Mouse (Mus musculus) heart, embryonic 15.5 days (tissue): Measurements from ENCODE around the gene Ggact. TPM values are rescaled to one million over a fixed set of nuclear protein-coding genes. Genes with fewer than 3 reads are reported as not detected.

Experiments used
- ATAC-seq: fragments of 200-750 bp; cut with Nextera tagmentation; replicated peaks from 2 replicates; pipeline ENCODE4 v1.8.0; 2017; ENCODE audit warnings: low read depth, moderate TSS enrichment; ENCODE audit not compliant: insufficient number of reproducible peaks, insufficient read depth, low FRiP score
- H3K27ac ChIP-seq: fragments of 300-500 bp; sonication (generic); 2 replicates; pipeline ENCODE4 v1.5.1; 2015; ENCODE audit warnings: mild to moderate bottlenecking, inconsistent platforms
- H3K27me3 ChIP-seq: fragments of 300-500 bp; sonication (generic); 2 replicates; pipeline ENCODE4 v1.6.1; 2015; ENCODE audit warnings: inconsistent platforms
- H3K36me3 ChIP-seq: fragments of 300-500 bp; sonication (generic); 2 replicates; pipeline ENCODE4 v1.6.1; 2015; ENCODE audit warnings: mild to moderate bottlenecking, inconsistent platforms
- H3K4me1 ChIP-seq: fragments of 300-500 bp; sonication (generic); replicated peaks from 2 replicates; pipeline ENCODE4 v1.6.1; 2015; ENCODE audit warnings: inconsistent platforms
- H3K4me2 ChIP-seq: fragments of 300-500 bp; sonication (generic); 2 replicates; pipeline ENCODE4 v1.6.1; 2015; ENCODE audit warnings: inconsistent platforms, mild to moderate bottlenecking, moderate library complexity
- H3K4me3 ChIP-seq: fragments of 300-500 bp; sonication (generic); 2 replicates; pipeline ENCODE4 v1.5.1; 2015; ENCODE audit warnings: mild to moderate bottlenecking, inconsistent platforms
- H3K9ac ChIP-seq: fragments of 300-500 bp; sonication (generic); 2 replicates; pipeline ENCODE4 v1.6.1; 2015; ENCODE audit warnings: mild to moderate bottlenecking, inconsistent platforms
- H3K9me3 ChIP-seq: fragments of 300-500 bp; sonication (generic); replicated peaks from 2 replicates; pipeline ENCODE4 v1.6.1; 2016; ENCODE audit warnings: inconsistent platforms
- WGBS: fragments of 180-500 bp; shearing (Covaris S2); methylation state at CpG from one replicate; pipeline ENCODE4 v1.1.7; 2015; ENCODE audit warnings: mixed read lengths; 5-methylcytosine and 5-hydroxymethylcytosine counted together
- polyA plus RNA-seq: library from polyadenylated mRNA; unstranded; fragments of >200 nt; fragmentation: Nextera tagmentation; extraction: Ambion mirVana; gene quantifications from 2 replicates; pipeline ENCODE4 v1.2.1, GENCODE M21; 2015

Ggact gene
- 13.0 and 15.0 TPM in 2 replicates for polyA plus RNA-seq

- Histone ChIP-seq H3K4me1 (peaks cover 12% of the 10 kb centered on the region), H3K36me3 (no peaks in the 10 kb centered on the region; the same call in 1 of the 2 replicates), H3K27me3 (no peaks in the 10 kb centered on the region), H3K4me2 (peak within 1 kb of the TSS; percentile 94), H3K9ac (peak within 1 kb of the TSS; percentile 69), H3K4me3 (peak within 1 kb of the TSS; percentile 79), H3K9me3 (no peaks in the 10 kb centered on the region), H3K27ac (peak within 1 kb of the TSS; percentile 34; the same call in 1 of the 2 replicates)
- ATAC-seq, result no peak
- 72% methylated on average over 6 of the region's 6 CpGs for WGBS
These were observed at the start of gene Ggact for GRCm38 (mm10) chr14:122913657-122914056. TSS of gene Ggact (minus strand) at chr14:122913757.

GRCm38 (mm10) chr14:122957941-122958340 is 44.4 kb upstream of the Ggact start:
- Histone ChIP-seq H3K36me3 (peaks cover 3% of the 10 kb centered on the region; the same call in 1 of the 2 replicates), H3K4me2 (no peak overlapping the region), H3K4me3 (no peak overlapping the region), H3K9ac (no peak overlapping the region), H3K4me1 (no peaks in the 10 kb centered on the region), H3K27ac (no peak overlapping the region), H3K27me3 (no peaks in the 10 kb centered on the region), H3K9me3 (no peaks in the 10 kb centered on the region)
- no peak for ATAC-seq
- 87% methylated on average over 8 of the region's 8 CpGs for WGBS

GRCm38 (mm10) chr14:122953331-122953730 is 39.8 kb upstream of the Ggact start:
- WGBS, result 23% methylated on average over 1 of the region's 1 CpGs
- H3K4me3 ChIP-seq, result no peak overlapping the region
- H3K9me3 ChIP-seq, result no peaks in the 10 kb centered on the region
- H3K27me3 ChIP-seq, result no peaks in the 10 kb centered on the region
- no peaks in the 10 kb centered on the region for H3K4me1 ChIP-seq
- no peak overlapping the region for H3K27ac ChIP-seq
- H3K4me2 ChIP-seq, result no peak overlapping the region
- no peak overlapping the region for H3K9ac ChIP-seq
- no peak; the same call in 1 of the 2 replicates for ATAC-seq
- no peaks in the 10 kb centered on the region for H3K36me3 ChIP-seq

DNA sequence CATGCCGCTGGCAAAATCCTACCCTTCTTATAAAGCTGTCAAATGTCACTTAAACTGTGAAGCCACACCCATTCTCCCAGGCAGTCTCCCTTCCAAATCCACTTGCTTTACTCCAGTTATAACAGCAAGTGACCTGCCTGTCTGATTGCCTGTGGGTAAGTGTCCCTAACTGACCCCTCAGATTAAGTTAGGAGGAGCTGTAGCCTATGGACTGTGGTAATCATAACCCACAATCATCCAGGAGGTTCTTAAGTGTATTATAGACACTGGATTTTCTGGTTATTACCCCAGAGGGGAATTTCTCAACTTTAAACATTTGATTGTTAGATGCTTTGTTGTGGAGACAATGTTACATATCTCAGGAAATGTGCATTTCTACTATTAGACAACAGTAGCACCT is 39.0 kb upstream of the Ggact start:
- Histone ChIP-seq H3K27me3 (no peaks in the 10 kb centered on the region), H3K9ac (no peak overlapping the region), H3K27ac (no peak overlapping the region), H3K36me3 (no peaks in the 10 kb centered on the region), H3K4me3 (no peak overlapping the region), H3K4me2 (no peak overlapping the region), H3K4me1 (no peaks in the 10 kb centered on the region), H3K9me3 (no peaks in the 10 kb centered on the region)
- ATAC-seq, result no peak
- WGBS, result 69% methylated on average over 1 of the region's 1 CpGs

DNA sequence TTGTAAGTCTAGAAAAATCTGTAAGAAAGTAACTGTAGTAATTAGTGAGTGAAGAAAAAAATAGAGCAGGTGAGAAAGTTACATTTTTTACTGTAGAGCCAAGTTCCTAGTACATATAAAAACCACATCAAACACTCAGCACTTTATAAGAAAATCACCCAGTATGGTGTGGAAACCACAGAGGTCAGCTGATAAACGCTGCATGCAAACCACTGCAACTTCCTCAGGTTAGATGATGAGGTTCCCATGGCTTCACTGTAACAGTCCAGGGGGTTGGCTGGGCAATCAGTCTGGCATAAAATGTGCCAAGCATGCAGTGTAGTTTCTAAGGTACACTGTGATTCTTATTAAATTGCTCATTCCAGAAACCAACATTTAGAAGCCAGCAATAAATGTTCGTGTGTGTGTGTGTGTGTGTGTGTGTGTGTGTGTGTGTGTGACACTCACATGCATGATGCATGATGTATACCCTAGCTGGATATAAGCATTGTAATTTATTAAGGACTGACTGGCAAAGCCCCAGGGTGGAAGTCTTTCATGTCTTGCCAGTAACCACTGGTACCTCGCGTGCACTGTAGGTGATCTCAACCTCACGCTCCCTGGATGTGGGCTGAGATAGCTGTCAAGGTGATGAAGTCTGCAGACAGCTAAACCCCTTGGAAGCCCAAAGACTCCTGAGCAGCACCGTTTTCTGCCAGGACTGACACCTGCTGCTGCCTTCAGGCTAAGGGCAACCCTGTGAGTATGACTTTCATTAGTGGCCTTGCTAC is 38.3 kb upstream of the Ggact start:
- H3K4me3 ChIP-seq, result no peak overlapping the region
- no peaks in the 10 kb centered on the region for H3K4me1 ChIP-seq
- no peaks in the 10 kb centered on the region for H3K9me3 ChIP-seq
- WGBS, result 80% methylated on average over 6 of the region's 6 CpGs
- no peak overlapping the region for H3K27ac ChIP-seq
- no peak overlapping the region for H3K9ac ChIP-seq
- no peaks in the 10 kb centered on the region for H3K36me3 ChIP-seq
- no peak for ATAC-seq
- no peak overlapping the region for H3K4me2 ChIP-seq
- H3K27me3 ChIP-seq, result no peaks in the 10 kb centered on the region

DNA sequence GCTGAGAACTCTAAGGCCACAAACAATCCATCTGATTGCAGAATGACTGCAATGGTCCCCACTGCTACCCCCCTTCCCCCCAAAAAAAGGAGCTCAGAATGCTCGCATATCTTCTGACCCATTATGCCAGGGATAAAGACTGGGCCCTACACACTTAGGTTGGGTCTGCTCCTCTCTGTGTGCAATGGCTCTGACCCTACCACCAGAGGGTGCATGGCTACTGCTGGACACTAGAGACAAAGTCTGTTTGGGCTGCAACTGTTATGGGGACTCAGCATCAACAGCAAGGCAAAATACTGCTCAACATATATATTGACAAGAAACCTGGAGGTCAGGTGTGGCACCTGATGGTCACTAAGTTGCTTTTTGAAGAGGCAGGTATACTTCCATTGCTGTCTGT is 37.4 kb upstream of the Ggact start:
- Histone ChIP-seq H3K36me3 (no peaks in the 10 kb centered on the region), H3K9me3 (no peaks in the 10 kb centered on the region), H3K27ac (no peak overlapping the region), H3K4me3 (no peak overlapping the region), H3K4me1 (no peaks in the 10 kb centered on the region), H3K9ac (no peak overlapping the region), H3K27me3 (no peaks in the 10 kb centered on the region), H3K4me2 (no peak overlapping the region)
- 94% methylated on average over 1 of the region's 1 CpGs for WGBS
- ATAC-seq, result no peak

DNA sequence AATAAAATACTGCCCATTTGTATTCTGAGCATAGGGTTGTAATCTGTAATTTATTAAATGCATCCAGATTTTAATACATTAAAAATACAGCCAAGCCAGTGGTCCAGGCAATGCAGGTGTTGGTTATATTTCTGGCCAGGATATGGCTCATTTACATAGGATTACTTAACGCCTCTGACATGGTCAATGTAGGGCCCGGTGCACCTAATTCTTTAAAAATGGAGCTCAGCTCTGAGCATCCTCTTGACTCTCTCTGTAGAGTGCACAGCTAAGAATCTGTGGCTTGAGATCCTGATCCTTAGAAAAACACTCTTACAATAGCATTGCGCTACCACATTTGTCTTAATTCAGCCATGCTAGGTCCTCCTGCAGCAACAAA is 29.9 kb upstream of the Ggact start:
- H3K36me3 ChIP-seq, result peaks cover 8% of the 10 kb centered on the region; the same call in 1 of the 2 replicates
- H3K4me1 ChIP-seq, result no peaks in the 10 kb centered on the region
- WGBS, result 85% methylated on average over 3 of the region's 3 CpGs
- H3K27me3 ChIP-seq, result no peaks in the 10 kb centered on the region
- H3K27ac ChIP-seq, result no peak overlapping the region
- H3K9me3 ChIP-seq, result no peaks in the 10 kb centered on the region
- H3K4me3 ChIP-seq, result no peak overlapping the region
- H3K9ac ChIP-seq, result no peak overlapping the region
- ATAC-seq, result no peak
- H3K4me2 ChIP-seq, result no peak overlapping the region

GRCm38 (mm10) chr14:122942757-122943474 is 29.4 kb upstream of the Ggact start:
- Histone ChIP-seq H3K9me3 (no peaks in the 10 kb centered on the region), H3K27ac (no peak overlapping the region), H3K27me3 (no peaks in the 10 kb centered on the region), H3K36me3 (peaks cover 8% of the 10 kb centered on the region; the same call in 1 of the 2 replicates), H3K4me2 (no peak overlapping the region), H3K4me1 (no peaks in the 10 kb centered on the region), H3K4me3 (no peak overlapping the region), H3K9ac (no peak overlapping the region)
- 86% methylated on average over 4 of the region's 4 CpGs for WGBS
- no peak for ATAC-seq

- ATAC-seq, result no peak
- Histone ChIP-seq H3K4me2 (no peak overlapping the region), H3K4me1 (no peaks in the 10 kb centered on the region), H3K9ac (no peak overlapping the region), H3K9me3 (no peaks in the 10 kb centered on the region), H3K36me3 (peaks cover 7% of the 10 kb centered on the region; the same call in 1 of the 2 replicates), H3K27me3 (no peaks in the 10 kb centered on the region), H3K27ac (no peak overlapping the region), H3K4me3 (no peak overlapping the region)
- 85% methylated on average over 1 of the region's 1 CpGs for WGBS
These were observed 22.9 kb upstream of the Ggact start for GRCm38 (mm10) chr14:122936460-122936859.

DNA sequence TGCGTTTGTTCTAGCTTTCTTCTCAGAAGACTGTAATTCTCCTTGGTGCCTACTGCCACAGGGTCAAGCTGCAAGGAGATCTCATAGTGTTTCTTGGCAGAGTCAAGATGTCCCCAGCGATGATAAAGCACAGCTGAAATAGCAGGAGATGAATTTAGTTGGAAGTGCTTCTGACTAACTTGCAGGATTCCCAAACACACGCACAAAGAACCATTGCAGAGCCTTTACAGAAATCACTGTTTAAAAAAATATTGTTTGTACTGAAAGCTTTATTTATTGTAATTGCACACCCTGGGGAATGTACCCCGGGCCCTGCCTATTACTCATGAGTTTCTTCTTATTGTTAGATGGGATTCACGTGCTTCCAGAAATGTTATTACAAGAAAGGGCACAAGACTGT is 6.5 kb upstream of the Ggact start:
- H3K36me3 ChIP-seq, result peaks cover under 1% of the 10 kb centered on the region; the same call in 1 of the 2 replicates
- H3K9me3 ChIP-seq, result no peaks in the 10 kb centered on the region
- no peak overlapping the region for H3K4me2 ChIP-seq
- H3K9ac ChIP-seq, result no peak overlapping the region
- 66% methylated on average over 5 of the region's 5 CpGs for WGBS
- H3K27me3 ChIP-seq, result no peaks in the 10 kb centered on the region
- H3K4me1 ChIP-seq, result no peaks in the 10 kb centered on the region
- H3K27ac ChIP-seq, result no peak overlapping the region
- H3K4me3 ChIP-seq, result no peak overlapping the region
- ATAC-seq, result no peak

DNA sequence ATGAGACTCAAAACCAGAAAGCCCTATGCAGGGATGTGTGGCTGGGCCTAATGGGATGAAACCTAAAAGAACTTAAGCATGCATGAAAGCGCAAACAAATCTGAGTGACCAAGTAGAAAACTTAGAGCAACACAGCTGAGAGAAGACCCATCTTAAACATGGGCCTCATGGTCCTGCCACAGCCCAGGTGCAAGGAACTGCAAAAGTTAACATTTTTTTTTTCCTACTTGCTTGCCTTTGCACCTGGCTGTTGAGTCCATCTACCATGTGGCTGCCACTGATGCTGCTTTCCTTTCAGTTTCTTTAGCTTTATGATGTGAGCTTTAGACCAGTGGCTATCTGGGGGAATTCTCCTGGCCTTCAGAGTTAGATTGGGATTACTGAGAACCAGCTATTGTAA is 4.1 kb upstream of the Ggact start:
- Histone ChIP-seq H3K27ac (no peak overlapping the region), H3K4me3 (no peak overlapping the region), H3K9ac (no peak overlapping the region), H3K27me3 (no peaks in the 10 kb centered on the region), H3K4me2 (no peak overlapping the region), H3K4me1 (peaks cover 4% of the 10 kb centered on the region; the same call in 1 of the 2 replicates), H3K36me3 (no peaks in the 10 kb centered on the region; the same call in 1 of the 2 replicates), H3K9me3 (no peaks in the 10 kb centered on the region)
- ATAC-seq, result no peak
- WGBS, result 92% methylated on average over 1 of the region's 1 CpGs
